Mouse (Mus musculus) heart, postnatal 0 days (tissue): Measurements from ENCODE around the gene Stap2. TPM values are rescaled to one million over a fixed set of nuclear protein-coding genes. Genes with fewer than 3 reads are reported as not detected.

ENCODE experiments used
- ATAC-seq: fragments of 200-750 bp; cut with Nextera tagmentation; 2 replicates; pipeline ENCODE4 v1.8.0; 2017; ENCODE audit warnings: low read depth, moderate number of reproducible peaks, moderate library complexity; ENCODE audit not compliant: insufficient read depth
- DNase-seq: peaks from one replicate; pipeline ENCODE4 v3.0.0-alpha.2; 2016; ENCODE audit warnings: low spot score
- H3K27ac ChIP-seq: fragments of 300-500 bp; sonication (generic); 2 replicates; pipeline ENCODE4 v1.5.1; 2014; ENCODE audit warnings: low read depth, mild to moderate bottlenecking
- H3K27me3 ChIP-seq: fragments of 300-500 bp; sonication (generic); 2 replicates; pipeline ENCODE4 v1.6.1; 2014; ENCODE audit warnings: low read length, mixed read lengths; ENCODE audit not compliant: control insufficient read depth, insufficient read depth
- H3K36me3 ChIP-seq: fragments of 300-500 bp; sonication (generic); replicated peaks from 2 replicates; pipeline ENCODE4 v1.6.1; 2014; ENCODE audit warnings: low read length, mixed read lengths; ENCODE audit not compliant: control insufficient read depth, insufficient read depth
- H3K4me1 ChIP-seq: fragments of 300-500 bp; sonication (generic); 2 replicates; pipeline ENCODE4 v1.6.1; 2014; ENCODE audit warnings: antibody characterized with exemption; ENCODE audit not compliant: control insufficient read depth, insufficient read depth
- H3K4me2 ChIP-seq: fragments of 300-500 bp; sonication (generic); 2 replicates; pipeline ENCODE4 v1.6.1; 2014; ENCODE audit warnings: low read depth, mild to moderate bottlenecking, low read length, moderate library complexity
- H3K4me3 ChIP-seq: fragments of 300-500 bp; sonication (generic); 2 replicates; pipeline ENCODE4 v1.5.1; 2014; ENCODE audit warnings: low read depth, low read length
- H3K9ac ChIP-seq: fragments of 300-500 bp; sonication (generic); replicated peaks from 2 replicates; pipeline ENCODE4 v1.6.1; 2014; ENCODE audit warnings: low read depth, low read length, mixed read lengths
- H3K9me3 ChIP-seq: fragments of 300-500 bp; sonication (generic); replicated peaks from 2 replicates; pipeline ENCODE4 v1.6.1; 2016; ENCODE audit warnings: low read length; ENCODE audit not compliant: control insufficient read depth
- CTCF ChIP-seq: IDR thresholded peaks from 2 replicates; pipeline ENCODE4 v1.5.1; 2016; ENCODE audit warnings: antibody characterized with exemption, control low read depth, low read depth
- EP300 ChIP-seq: IDR thresholded peaks from 2 replicates; pipeline ENCODE4 v1.6.1; 2016; ENCODE audit warnings: antibody characterized with exemption, low read depth
- WGBS: fragments of 180-500 bp; shearing (Covaris S2); extraction: QIAGEN DNeasy Blood & Tissue Kit; methylation state at CpG from one replicate; pipeline ENCODE4 v1.1.7; 2014; 5-methylcytosine and 5-hydroxymethylcytosine counted together
- polyA plus RNA-seq: library from polyadenylated mRNA; unstranded; fragments of >200 nt; fragmentation: Nextera tagmentation; extraction: Ambion mirVana; gene quantifications from 2 replicates; pipeline ENCODE4 v1.2.1, GENCODE M21; 2015
- total RNA-seq: library from RNA; depleted of rRNA; stranded (reverse); fragments of >200 nt; gene quantifications from 2 replicates; pipeline ENCODE4 v1.2.3, GENCODE M21; 2014; ENCODE audit warnings: low replicate concordance

The Stap2 gene
- total and polyA plus RNA-seq, 2 experiments from 2014 or later: 16.0 to 23.7 TPM

- Histone ChIP-seq H3K9ac (no peak overlapping the region), H3K4me1 (peaks cover 45% of the 10 kb centered on the region), H3K36me3 (peaks cover 39% of the 10 kb centered on the region), H3K9me3 (no peaks in the 10 kb centered on the region), H3K4me3 (no peak overlapping the region), H3K27ac (peak overlapping the region; percentile 20; the same call in 1 of the 2 replicates), H3K4me2 (no peak overlapping the region), H3K27me3 (no peaks in the 10 kb centered on the region)
- 24% methylated on average over 5 of the region's 5 CpGs for WGBS
- TF ChIP-seq EP300 (no peak), CTCF (0 out of 2 replicates have a peak, but pooled peaks have one; percentile 10)
- ATAC-seq (no peak; the same call in 1 of the 2 replicates), DNase-seq (peak; percentile 52)
Observed at GRCm38 (mm10) chr17:56030919-56031318, 25.5 kb upstream of the Stap2 start.

DNA sequence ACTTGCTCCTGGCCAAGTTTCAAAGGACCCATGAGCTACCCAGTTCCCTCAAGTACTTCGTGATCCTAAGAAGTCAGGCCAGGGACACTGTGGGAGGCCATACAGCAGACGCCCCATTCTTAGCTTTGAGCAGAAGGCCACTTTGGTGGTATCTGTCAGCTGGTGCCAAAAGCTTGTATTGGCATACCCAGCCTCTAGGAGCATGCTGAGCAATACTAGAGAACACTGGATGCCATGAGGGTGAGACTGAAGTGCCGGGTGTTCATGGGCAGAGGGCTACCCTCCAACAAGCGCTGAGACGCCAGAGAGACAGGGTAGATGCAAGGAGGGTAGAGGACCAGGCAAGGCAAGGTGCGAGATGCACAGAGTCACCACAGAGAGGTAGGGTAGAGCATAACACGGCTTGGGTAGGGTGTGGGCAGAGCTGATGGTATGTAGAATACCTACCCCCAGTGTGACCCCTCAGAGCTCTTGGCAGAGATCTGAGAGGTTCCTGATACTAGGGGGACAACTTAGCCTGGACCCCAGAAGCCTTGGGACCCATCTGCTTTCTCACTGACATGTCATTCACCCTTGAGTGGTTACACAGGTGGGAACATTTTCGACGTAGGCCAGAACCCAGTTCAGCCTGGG, 25.0 kb upstream of the Stap2 start:
- ATAC-seq (no peak), DNase-seq (no peak)
- Histone ChIP-seq H3K4me3 (no peak overlapping the region), H3K9ac (no peak overlapping the region), H3K27ac (peak overlapping the region; percentile 1; the same call in 1 of the 2 replicates), H3K27me3 (no peaks in the 10 kb centered on the region), H3K9me3 (no peaks in the 10 kb centered on the region), H3K4me1 (peaks cover 47% of the 10 kb centered on the region), H3K36me3 (peaks cover 39% of the 10 kb centered on the region), H3K4me2 (no peak overlapping the region)
- 81% methylated on average over 9 of the region's 9 CpGs for WGBS
- TF ChIP-seq EP300: no peak
- no peak for TF ChIP-seq CTCF

DNA sequence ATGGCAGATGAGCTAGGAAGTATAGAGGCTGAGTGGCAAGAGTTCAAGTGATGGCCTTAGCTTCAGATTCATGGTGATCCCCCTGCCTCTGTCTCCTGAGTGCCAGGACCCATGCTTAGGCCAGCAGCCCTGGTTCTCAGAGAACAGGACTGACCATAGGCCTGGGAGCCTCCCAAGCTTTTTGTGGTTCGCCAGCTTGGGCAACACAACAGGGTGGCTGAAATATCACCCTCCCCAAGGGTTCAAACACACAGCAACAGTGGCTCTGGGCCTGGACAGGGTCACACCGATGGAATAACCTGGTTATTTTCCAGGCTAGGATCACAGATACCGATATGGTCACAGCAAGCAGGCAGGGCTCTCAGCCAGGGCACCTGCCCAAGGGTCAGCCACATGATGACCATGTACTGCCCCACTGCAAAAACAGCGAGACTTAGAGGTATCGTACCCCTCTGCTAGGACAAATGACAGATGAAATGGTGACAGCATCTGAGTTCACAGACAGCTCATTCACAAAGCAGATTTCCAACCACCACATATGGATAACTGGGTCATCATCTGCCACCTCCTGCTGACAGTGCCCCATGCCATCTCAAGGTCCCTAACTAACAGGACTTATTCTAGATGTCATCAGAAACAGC, 22.5 kb upstream of the Stap2 start:
- DNase-seq (no peak), ATAC-seq (no peak)
- Histone ChIP-seq H3K4me3 (no peak overlapping the region), H3K4me1 (peaks cover 57% of the 10 kb centered on the region), H3K9me3 (no peaks in the 10 kb centered on the region), H3K27ac (no peak overlapping the region), H3K4me2 (no peak overlapping the region), H3K36me3 (0 out of 2 replicates have a peak, but pooled peaks cover 23% of the 10 kb centered on the region), H3K9ac (no peak overlapping the region; the same call in 1 of the 2 replicates), H3K27me3 (no peaks in the 10 kb centered on the region)
- TF ChIP-seq EP300: no peak
- TF ChIP-seq CTCF: no peak
- 78% methylated on average over 5 of the region's 5 CpGs for WGBS

DNA sequence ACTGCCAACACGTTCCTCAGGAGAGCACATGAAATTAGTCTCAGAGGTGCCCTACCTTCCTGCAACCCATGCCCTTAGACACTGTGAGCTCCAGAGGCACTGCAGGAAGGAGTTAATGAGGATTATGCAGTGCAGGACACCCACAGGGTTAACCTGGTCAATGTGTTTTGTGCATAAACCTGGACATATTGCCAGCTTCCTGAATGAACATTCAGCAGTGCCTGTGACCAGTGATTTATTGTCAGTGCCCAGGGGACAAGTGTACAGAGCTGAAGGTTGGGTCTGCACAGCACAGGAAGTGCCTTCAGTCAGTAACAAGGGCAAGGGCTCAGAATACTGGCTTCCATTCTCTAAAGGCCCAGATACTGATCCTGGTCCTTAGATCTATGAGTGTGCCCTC, 21.5 kb upstream of the Stap2 start:
- WGBS: 26% methylated on average over 1 of the region's 1 CpGs
- Histone ChIP-seq H3K36me3 (0 out of 2 replicates have a peak, but pooled peaks cover 21% of the 10 kb centered on the region), H3K4me1 (peaks cover 59% of the 10 kb centered on the region), H3K4me2 (no peak overlapping the region), H3K27ac (peak overlapping the region; percentile 41), H3K9me3 (no peaks in the 10 kb centered on the region), H3K27me3 (no peaks in the 10 kb centered on the region), H3K9ac (no peak overlapping the region), H3K4me3 (no peak overlapping the region)
- TF ChIP-seq CTCF (no peak), EP300 (no peak)
- DNase-seq (no peak), ATAC-seq (no peak)

- Histone ChIP-seq H3K9ac (no peak overlapping the region), H3K27ac (peak overlapping the region; percentile 43), H3K27me3 (no peaks in the 10 kb centered on the region), H3K4me3 (no peak overlapping the region), H3K4me1 (peaks cover 56% of the 10 kb centered on the region), H3K9me3 (no peaks in the 10 kb centered on the region), H3K4me2 (no peak overlapping the region), H3K36me3 (0 out of 2 replicates have a peak, but pooled peaks cover 18% of the 10 kb centered on the region)
- DNase-seq: peak; percentile 32
- TF ChIP-seq CTCF (no peak), EP300 (no peak)
- peak; percentile 33; the same call in 1 of the 2 replicates for ATAC-seq
- 50% methylated on average over 1 of the region's 1 CpGs for WGBS
Observed at GRCm38 (mm10) chr17:56026303-56026702, 20.9 kb upstream of the Stap2 start.
